Mouse (Mus musculus) limb, embryonic 11.5 days (tissue): ENCODE measurements around the gene Pmvk. TPM values are rescaled to one million over a fixed set of nuclear protein-coding genes. Genes with fewer than 3 reads are reported as not detected.
A peak's percentile ranks its signal among the peaks of the same experiment; 100 is the strongest.

ENCODE experiments used
- ATAC-seq: fragments of 200-750 bp; cut with Nextera tagmentation; 2 replicates; pipeline ENCODE4 v1.8.0; 2017; ENCODE audit warnings: low read depth; ENCODE audit not compliant: insufficient number of reproducible peaks, low FRiP score, low TSS enrichment
- DNase-seq: peaks from one replicate; pipeline ENCODE4 v3.0.0-alpha.2; 2015; ENCODE audit warnings: low spot score
- H3K27ac ChIP-seq: fragments of 300-500 bp; sonication (generic); replicated peaks from 2 replicates; pipeline ENCODE4 v1.5.1; 2014; ENCODE audit warnings: low read depth, mild to moderate bottlenecking, low read length
- H3K27me3 ChIP-seq: fragments of 300-500 bp; sonication (generic); 2 replicates; pipeline ENCODE4 v1.6.1; 2014; ENCODE audit warnings: mild to moderate bottlenecking, low read length, mixed read lengths; ENCODE audit not compliant: control insufficient read depth, insufficient read depth
- H3K36me3 ChIP-seq: fragments of 300-500 bp; sonication (generic); 2 replicates; pipeline ENCODE4 v1.6.1; 2014; ENCODE audit warnings: mild to moderate bottlenecking, low read length, moderate library complexity, mixed read lengths; ENCODE audit not compliant: control insufficient read depth, insufficient read depth
- H3K4me1 ChIP-seq: fragments of 300-500 bp; sonication (generic); 2 replicates; pipeline ENCODE4 v1.6.1; 2014; ENCODE audit warnings: low read length, mixed read lengths; ENCODE audit not compliant: control insufficient read depth, insufficient read depth
- H3K4me2 ChIP-seq: fragments of 300-500 bp; sonication (generic); 2 replicates; pipeline ENCODE4 v1.6.1; 2014; ENCODE audit warnings: low read depth, mild to moderate bottlenecking, moderate library complexity; ENCODE audit not compliant: severe bottlenecking
- H3K4me3 ChIP-seq: fragments of 300-500 bp; sonication (generic); 2 replicates; pipeline ENCODE4 v1.5.1; 2014; ENCODE audit warnings: low read depth, low read length
- H3K9ac ChIP-seq: fragments of 300-500 bp; sonication (generic); 2 replicates; pipeline ENCODE4 v1.6.1; 2014; ENCODE audit warnings: mild to moderate bottlenecking, low read length
- H3K9me3 ChIP-seq: fragments of 300-500 bp; sonication (generic); 2 replicates; pipeline ENCODE4 v1.6.1; 2016; ENCODE audit warnings: low read length; ENCODE audit not compliant: control insufficient read depth
- WGBS: fragments of 180-500 bp; shearing (Covaris S2); extraction: QIAGEN DNeasy Blood & Tissue Kit; methylation state at CpG from one replicate; pipeline ENCODE4 v1.1.7; 2014; 5-methylcytosine and 5-hydroxymethylcytosine counted together
- polyA plus RNA-seq: library from polyadenylated mRNA; unstranded; fragments of >200 nt; fragmentation: Nextera tagmentation; extraction: Ambion mirVana; gene quantifications from 2 replicates; pipeline ENCODE4 v1.2.1, GENCODE M21; 2014

The Pmvk gene
- polyA plus RNA-seq, 1 experiment from 2014 or later: 58.6 TPM

DNA sequence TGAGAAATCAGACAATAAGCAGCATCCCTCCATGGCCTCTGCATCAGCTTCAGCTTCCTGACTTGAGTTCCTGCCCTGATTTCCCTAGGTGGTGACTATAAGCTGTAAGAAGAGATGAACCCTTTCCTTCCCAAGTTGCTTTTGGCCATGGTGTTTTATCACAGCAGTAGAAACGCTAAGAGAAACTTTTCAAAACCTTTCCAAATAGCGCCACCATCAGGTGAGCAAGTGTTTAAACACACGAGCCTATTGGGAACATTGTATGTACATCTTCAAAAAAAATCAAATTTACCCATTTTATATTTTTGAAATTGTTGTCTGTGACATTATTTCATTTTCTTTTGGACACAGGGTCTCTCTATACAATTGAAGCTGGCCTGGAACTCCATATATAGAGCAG is 42.0 kb downstream of the Pmvk start:
- no peaks in the 10 kb centered on the region for H3K9me3 ChIP-seq

DNA sequence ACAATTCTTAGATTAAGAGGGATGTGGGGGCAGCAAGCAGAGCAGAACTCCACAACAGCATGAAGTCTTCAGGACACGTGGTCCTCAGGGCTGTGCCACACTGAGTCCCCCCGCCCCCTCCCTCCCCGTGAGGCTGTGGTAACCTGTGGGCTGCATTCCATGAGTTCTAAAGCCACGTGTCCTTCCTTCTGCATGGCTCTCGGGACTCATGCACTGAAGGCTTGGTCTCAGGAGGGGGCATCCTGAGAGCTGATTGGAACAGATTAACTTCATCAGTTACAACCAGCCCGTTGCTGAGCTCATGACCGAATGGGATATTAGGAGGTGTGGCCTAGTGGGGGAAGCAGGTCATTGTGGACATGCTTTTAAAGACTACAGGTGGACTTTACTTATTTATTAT is 45.4 kb downstream of the Pmvk start:
- Histone ChIP-seq H3K9ac (no peak overlapping the region), H3K4me1 (0 out of 2 replicates have a peak, but pooled peaks cover 2% of the 10 kb centered on the region), H3K4me3 (no peak overlapping the region), H3K9me3 (no peaks in the 10 kb centered on the region), H3K4me2 (no peak overlapping the region), H3K27me3 (no peaks in the 10 kb centered on the region), H3K36me3 (no peaks in the 10 kb centered on the region), H3K27ac (no peak overlapping the region)
- WGBS: 43% methylated on average over 7 of the region's 7 CpGs
- no peak for DNase-seq
- no peak for ATAC-seq

More for the DNA sequence above, 42.0 kb downstream of the Pmvk start:
- Histone ChIP-seq H3K27me3 (no peaks in the 10 kb centered on the region), H3K4me1 (0 out of 2 replicates have a peak, but pooled peaks cover 5% of the 10 kb centered on the region), H3K4me2 (no peak overlapping the region), H3K27ac (no peak overlapping the region), H3K9ac (no peak overlapping the region), H3K4me3 (no peak overlapping the region), H3K36me3 (no peaks in the 10 kb centered on the region)
- WGBS: 61% methylated on average over 3 of the region's 3 CpGs
- ATAC-seq: no peak
- DNase-seq: no peak

GRCm38 (mm10) chr3:89501486-89501885 is 47.1 kb downstream of the Pmvk start:
- no peak overlapping the region for H3K27ac ChIP-seq
- DNase-seq (no peak), ATAC-seq (no peak)
- H3K27me3 ChIP-seq: no peaks in the 10 kb centered on the region
- H3K9me3 ChIP-seq: no peaks in the 10 kb centered on the region
- 0 out of 2 replicates have a peak, but pooled peaks cover 2% of the 10 kb centered on the region for H3K4me1 ChIP-seq
- H3K9ac ChIP-seq: no peak overlapping the region
- no peak overlapping the region for H3K4me3 ChIP-seq
- no peak overlapping the region for H3K4me2 ChIP-seq
- no peaks in the 10 kb centered on the region for H3K36me3 ChIP-seq

- Histone ChIP-seq H3K4me2 (no peak overlapping the region), H3K4me3 (no peak overlapping the region)
- 77% methylated on average over 7 of the region's 7 CpGs for WGBS
Measured at GRCm38 (mm10) chr3:89502551-89502950, 48.2 kb downstream of the Pmvk start.

GRCm38 (mm10) chr3:89508041-89508440 is 53.7 kb downstream of the Pmvk start:
- DNase-seq: no peak
- Histone ChIP-seq H3K36me3 (no peaks in the 10 kb centered on the region), H3K9ac (no peak overlapping the region), H3K4me3 (no peak overlapping the region), H3K27me3 (no peaks in the 10 kb centered on the region), H3K4me1 (peaks cover 15% of the 10 kb centered on the region), H3K27ac (no peak overlapping the region), H3K4me2 (no peak overlapping the region), H3K9me3 (no peaks in the 10 kb centered on the region)
- no peak for ATAC-seq
- 26% methylated on average over 9 of the region's 9 CpGs for WGBS

More at GRCm38 (mm10) chr3:89502551-89502950, 48.2 kb downstream of the Pmvk start:
- Histone ChIP-seq H3K27ac (no peak overlapping the region), H3K36me3 (no peaks in the 10 kb centered on the region), H3K9ac (no peak overlapping the region), H3K27me3 (no peaks in the 10 kb centered on the region), H3K9me3 (no peaks in the 10 kb centered on the region), H3K4me1 (peaks cover 3% of the 10 kb centered on the region; the same call in 1 of the 2 replicates)
- no peak for ATAC-seq
- no peak for DNase-seq

GRCm38 (mm10) chr3:89510979-89511378 is 56.6 kb downstream of the Pmvk start:
- H3K4me3 ChIP-seq: no peak overlapping the region
- no peaks in the 10 kb centered on the region for H3K9me3 ChIP-seq
- 36% methylated on average over 4 of the region's 4 CpGs for WGBS
- peak overlapping the region; percentile 45 for H3K9ac ChIP-seq
- H3K27ac ChIP-seq: no peak overlapping the region
- H3K27me3 ChIP-seq: no peaks in the 10 kb centered on the region
- peaks cover 15% of the 10 kb centered on the region for H3K4me1 ChIP-seq
- ATAC-seq (0 out of 2 replicates have a peak, but pooled peaks have one; percentile 47), DNase-seq (peak; percentile 67)
- peak overlapping the region; percentile 22; the same call in 1 of the 2 replicates for H3K4me2 ChIP-seq
- H3K36me3 ChIP-seq: no peaks in the 10 kb centered on the region

DNA sequence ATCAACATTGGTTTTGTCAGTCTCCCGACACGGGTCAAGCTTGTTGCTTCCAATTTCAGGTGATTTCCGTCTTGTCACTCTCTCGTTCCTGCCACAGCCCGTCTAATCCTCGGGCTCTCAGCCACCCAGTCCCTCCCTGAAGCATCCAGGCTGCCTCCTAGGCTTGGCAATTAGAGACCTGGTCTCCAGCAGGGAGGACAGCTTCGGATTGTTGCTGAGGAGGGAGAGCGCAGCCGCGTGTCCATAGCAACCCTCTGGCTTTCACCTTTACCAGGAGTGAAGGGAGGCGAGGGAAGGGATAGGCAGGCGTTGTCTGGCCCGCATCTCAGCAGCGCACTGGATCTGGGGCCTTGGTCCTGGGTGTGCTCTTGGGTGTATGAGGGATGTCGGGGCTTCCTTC is 57.1 kb downstream of the Pmvk start:
- peak overlapping the region; percentile 45 for H3K9ac ChIP-seq
- H3K27ac ChIP-seq: no peak overlapping the region
- no peak overlapping the region for H3K4me3 ChIP-seq
- DNase-seq (no peak), ATAC-seq (peak; percentile 21; the same call in 1 of the 2 replicates)
- no peaks in the 10 kb centered on the region for H3K36me3 ChIP-seq
- H3K27me3 ChIP-seq: no peaks in the 10 kb centered on the region
- H3K4me1 ChIP-seq: peaks cover 15% of the 10 kb centered on the region
- H3K4me2 ChIP-seq: peak overlapping the region; percentile 22; the same call in 1 of the 2 replicates
- no peaks in the 10 kb centered on the region for H3K9me3 ChIP-seq
- WGBS: 38% methylated on average over 15 of the region's 15 CpGs

DNA sequence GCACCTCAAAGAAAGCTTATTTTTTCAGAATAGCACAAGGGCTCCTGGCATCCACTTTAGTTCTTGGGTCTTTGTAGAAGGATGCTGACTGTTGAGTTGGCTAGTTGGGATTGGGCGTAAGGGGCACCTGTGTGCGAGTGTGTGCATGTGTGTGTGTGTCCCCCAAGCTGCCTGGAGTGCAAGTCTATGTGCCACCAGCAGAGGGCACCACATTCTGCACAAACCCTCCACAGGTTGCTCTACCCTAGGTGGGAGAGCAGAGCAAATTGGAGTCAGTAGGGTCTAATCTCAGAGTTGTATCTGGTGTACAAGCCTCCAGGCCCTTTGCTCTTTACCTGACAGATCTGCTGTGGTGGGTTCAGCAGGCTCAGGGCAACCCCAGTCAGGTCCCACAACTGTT is 57.9 kb downstream of the Pmvk start:
- Histone ChIP-seq H3K27me3 (no peaks in the 10 kb centered on the region), H3K4me2 (no peak overlapping the region), H3K9ac (no peak overlapping the region), H3K4me1 (peaks cover 15% of the 10 kb centered on the region), H3K27ac (no peak overlapping the region), H3K36me3 (no peaks in the 10 kb centered on the region), H3K4me3 (no peak overlapping the region), H3K9me3 (no peaks in the 10 kb centered on the region)
- 95% methylated on average over 2 of the region's 2 CpGs for WGBS
- no peak for ATAC-seq
- DNase-seq: peak; percentile 48

DNA sequence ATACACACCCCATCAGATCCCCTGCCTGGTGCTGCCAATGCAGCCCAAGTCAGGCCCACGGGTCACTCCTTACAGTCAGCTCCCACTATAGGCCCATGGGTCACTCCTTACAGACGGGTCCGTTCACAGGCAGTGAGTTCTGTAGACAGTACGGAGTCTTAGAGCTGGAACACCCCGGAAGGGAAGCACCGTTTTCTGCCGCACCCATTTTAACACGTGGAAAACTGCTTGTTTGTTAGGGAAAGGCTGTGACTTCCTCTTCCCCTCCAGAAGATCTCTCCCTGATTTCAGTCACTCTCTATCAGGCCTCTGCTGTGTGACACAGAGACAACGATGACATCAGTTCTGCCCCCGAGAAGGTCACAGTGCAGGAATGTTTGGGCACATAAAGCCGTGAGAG is 61.1 kb downstream of the Pmvk start:
- Histone ChIP-seq H3K27ac (no peak overlapping the region), H3K4me2 (no peak overlapping the region), H3K36me3 (no peaks in the 10 kb centered on the region), H3K4me1 (peaks cover 4% of the 10 kb centered on the region; the same call in 1 of the 2 replicates), H3K9ac (no peak overlapping the region), H3K4me3 (no peak overlapping the region), H3K9me3 (no peaks in the 10 kb centered on the region), H3K27me3 (peaks cover under 1% of the 10 kb centered on the region; the same call in 1 of the 2 replicates)
- 74% methylated on average over 11 of the region's 11 CpGs for WGBS
- DNase-seq (no peak), ATAC-seq (no peak)
